Mouse (Mus musculus) cerebellum, adult 11-12 months (tissue): ENCODE results near the gene Slc25a53.
"Not testable (repeated sequence)": the region's sequence is repeated elsewhere in the genome, so short reads cannot be mapped to it uniquely, and the experiment has no call there.

Source experiments
- DNase-seq: peaks from one replicate; pipeline ENCODE4 v3.0.0; 2022

Gene Slc25a53

DNA sequence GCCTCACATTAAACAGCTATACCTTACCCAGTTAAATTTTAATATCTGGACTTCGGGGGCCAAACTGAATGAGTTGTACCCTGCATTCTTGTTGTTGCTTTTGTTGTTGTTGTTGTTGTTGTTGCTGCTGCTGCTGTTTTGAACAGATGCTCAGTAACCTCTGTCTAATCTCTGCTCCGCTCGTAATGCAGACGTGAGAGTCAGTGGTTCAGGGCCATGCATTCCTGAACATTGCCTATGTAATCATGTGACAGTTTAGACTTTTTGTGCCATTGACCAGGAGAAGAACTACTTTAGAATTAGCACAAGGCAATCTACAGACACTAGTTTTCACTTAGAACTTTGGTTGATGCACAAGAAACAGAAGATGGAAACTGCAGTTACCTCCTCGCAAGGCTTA lies 79.8 kb downstream of the Slc25a53 start:
- not testable (repeated sequence) for DNase-seq

DNA sequence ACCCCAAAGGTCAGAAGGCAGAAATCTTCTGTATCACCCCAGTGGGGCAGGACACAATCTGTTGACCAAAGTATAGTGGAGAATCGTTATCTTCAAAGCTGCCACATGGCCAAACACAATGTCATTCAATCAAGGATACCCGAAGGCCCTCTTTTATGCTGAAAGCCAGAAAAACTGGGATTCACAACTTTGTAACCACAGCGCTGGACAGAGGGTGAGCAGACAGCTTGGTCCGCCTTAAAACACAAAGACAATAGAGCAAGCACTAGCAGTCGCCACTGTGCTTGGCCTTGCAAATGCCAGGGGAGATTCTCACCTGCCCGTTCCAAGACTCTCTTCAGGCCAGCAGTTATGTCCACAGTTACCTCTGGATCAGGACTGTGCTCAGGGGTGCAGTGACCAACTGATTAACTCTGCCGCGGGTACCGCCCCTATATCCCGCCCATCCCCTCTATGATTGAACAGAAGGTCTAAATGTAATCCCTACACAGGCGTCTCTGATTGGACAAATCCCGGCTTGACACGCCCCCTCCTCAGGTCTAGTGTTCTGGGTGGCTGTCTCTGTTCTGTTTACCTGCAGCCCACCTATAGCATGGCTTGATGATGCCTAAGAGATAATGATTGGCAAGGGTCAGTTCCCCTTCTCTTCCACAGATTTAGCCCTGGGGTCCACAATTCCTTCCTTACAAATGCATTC lies 80.4 kb downstream of the Slc25a53 start:
- DNase-seq = peak; percentile 88

DNA sequence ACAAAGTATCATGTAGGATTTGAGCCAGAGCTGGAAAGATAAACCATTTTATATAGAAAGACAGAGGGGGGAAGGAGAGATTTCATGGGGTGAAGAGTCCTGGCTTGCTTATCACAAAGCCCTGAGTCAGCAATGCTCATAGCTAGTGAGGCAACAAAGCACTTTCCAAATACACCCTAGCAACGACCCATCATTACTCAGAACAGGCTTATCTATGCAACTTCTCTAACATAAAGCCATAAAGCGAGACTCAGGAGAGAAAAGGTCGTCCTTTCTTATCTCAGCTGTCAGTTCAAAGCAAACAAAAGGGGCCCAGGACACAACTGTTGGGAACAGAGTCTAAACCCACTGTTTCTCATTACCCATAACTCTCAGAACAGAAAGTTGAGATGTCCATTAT lies 100.1 kb downstream of the Slc25a53 start:
- no peak for DNase-seq
